Mouse (Mus musculus) WW6 (cell line): ENCODE data around the gene Ccdc85c.
A peak's percentile ranks its signal among the peaks of the same experiment; 100 is the strongest.

ENCODE experiments used
- DNase-seq: peaks from one replicate; pipeline ENCODE4 v3.0.0-alpha.2; 2013; ENCODE audit warnings: low read depth, low spot score

Gene Ccdc85c

DNA sequence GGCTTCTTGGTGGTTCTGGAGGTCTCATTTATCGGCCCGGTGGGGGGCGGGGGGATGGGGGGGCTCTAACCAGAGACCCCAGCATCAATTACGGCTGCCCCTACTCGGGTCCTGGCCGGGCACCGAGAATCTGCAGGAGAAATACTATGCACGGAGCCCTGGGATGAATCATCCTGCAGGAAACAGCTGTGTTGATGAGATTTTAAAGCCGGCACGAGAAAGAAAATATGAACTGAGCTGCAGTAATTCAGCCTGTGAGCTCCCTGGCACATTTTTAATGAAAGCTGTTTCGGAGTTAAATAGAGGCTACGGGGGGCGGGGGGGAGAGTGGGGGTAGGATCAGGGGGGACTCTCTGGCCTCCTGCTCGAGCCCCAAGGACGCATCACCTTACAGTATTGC is 56.1 kb downstream of the Ccdc85c start:
- DNase-seq: no peak

DNA sequence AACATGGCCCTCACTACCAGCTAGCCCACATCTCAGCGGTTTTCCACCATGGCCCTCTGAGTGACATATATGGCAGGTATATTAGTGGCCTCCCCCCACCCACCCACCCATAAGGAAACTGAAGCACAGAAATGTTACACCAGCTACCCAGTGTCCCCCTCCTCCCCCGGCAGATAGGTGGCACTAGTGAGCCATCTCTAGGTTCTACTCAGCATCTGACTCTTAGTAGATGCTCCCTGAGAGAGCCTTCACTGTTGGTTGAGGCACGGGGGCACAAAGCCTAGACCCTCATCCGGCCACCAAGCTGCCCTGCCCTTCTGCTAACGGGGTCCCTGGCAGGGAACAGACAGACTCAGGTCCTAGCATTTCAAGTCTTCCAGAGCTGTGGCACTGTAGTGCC is 57.7 kb downstream of the Ccdc85c start:
- DNase-seq: no peak

DNA sequence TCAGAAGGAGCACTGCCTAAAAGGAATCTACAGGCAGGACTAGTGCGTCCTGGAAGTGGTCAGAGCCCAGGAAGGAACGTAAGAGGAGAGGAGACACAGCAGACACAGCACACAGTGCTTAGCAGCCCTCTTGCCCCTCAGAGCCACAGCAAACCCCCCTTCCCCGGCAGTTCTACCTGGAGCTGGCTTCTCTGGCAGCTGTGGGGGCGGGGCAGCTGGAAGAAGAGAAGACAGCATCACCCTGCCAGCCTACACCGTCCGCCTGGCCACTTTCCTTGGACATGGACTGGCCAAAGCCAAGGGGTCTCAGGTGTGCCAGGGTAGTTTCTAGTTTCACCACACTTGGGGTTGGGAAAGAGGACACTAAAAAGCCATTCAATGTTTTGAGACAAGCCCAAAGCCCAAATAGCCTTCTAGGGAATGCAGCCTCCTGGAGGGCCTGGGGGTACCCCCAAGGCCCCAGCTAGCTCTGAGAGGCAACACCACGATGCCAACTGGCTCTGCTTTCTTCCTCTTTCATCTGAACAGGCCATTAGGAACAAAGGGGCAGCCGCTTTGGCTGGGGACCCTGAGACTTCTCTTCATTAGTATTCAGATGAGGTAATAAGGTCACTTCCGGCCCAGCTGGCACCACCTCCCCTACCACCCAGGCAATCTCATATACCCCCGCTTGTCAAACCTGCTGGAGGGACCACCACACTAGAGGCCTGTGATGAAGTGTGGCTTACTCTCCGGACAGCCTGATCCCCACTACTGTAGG is 58.4 kb downstream of the Ccdc85c start:
- DNase-seq: no peak

DNA sequence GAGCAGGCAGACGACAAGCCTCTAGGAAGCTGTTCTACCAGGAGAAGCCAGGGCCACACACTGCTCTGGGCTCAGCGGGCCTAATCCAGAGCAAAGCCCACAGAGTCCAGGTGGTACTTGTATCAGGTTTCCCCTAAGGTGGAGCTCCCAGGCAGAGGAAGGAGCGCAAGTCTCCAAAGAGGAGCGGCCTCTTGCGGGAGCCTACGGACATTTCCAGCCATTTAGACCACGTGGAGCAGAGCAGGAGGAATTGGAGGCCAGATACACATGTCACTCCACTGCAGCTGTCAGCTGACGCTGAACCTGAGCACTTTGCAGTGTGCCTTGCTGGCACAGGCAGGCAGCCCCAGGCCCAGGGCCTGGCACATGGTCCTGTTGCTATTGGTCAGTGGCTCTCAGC is 60.1 kb downstream of the Ccdc85c start:
- no peak for DNase-seq

DNA sequence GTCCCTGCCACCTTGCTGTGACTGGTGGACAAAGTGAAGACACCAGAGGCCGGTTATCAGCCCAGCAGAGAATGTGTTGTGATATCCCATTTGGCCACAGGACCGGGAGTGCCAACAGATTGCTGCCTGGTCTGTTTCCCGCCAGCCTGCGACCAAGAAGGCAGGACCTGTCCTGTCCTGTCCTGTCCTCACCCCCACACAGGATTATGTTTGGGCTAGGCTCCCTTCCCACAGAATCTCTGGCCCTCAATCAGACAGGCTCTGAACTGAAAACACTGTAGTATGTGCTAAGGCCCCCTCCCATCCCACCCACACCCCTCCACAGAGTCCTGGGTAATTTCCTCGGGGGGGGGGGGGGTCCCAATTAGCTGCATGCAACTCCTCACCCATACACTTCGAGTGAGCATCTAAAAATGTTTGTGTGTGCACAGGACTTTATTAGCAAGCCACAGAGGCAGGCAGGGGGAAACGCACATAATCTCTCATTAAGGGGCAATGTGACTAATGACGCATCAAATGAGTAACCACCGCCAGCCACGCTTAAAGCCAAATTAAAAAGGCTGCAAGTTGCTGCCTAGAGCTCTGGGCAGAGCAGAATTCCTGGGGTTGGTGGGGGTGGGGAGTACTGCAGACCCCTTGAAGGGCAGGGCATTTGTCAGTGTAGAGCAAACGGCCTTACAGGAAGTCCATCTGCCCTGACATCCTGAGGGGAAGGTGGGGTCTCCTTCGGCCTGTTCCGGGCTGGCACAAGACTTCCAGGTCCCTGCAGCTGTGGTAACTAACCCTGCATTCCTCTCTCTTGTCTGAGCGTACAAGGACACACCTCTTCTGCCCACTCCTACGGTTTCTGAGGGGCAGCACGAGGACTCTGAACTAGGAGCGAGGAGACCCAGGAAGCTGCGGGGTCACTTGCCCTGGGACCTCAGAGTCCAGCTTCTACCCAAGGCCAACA is 61.9 kb downstream of the Ccdc85c start:
- no peak for DNase-seq

DNA sequence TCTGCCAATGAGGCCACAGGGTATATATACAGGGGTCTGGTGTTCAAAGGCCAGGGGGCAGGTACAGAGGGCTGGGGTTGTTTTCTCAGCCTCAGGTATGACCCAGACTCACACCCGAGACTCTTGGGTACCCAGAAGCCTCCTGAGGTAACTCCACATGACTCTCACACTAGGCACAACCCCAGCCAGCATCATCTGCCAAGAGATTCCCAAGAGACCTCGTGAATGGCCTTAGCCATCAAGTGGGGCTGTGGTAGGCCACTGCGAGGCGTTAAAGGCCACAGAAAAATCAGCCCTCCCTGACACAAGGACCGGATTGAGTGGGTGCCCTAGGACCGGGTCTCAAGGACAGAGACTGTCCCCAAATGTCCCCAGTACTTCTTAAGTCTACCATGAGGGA is 62.7 kb downstream of the Ccdc85c start:
- no peak for DNase-seq

DNA sequence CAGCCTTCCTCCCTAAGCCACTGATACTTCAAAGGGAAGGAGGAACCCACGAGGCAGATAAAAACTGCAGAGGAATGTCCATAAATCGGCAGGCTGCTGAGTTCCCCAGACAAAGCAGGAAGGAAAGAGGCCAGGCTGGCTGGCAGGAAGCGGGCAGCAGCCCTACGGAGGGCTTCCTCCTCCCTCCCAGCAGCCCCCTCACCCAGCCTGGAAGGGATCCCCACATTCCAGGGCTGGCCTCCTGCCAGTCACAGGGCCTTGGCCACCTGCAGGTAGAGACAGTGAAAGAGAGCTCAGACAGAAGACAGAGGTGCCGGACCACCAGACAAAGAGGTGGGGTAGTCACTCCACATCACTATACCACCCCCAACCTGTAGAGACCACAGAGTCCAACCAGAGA is 63.2 kb downstream of the Ccdc85c start:
- DNase-seq: no peak

DNA sequence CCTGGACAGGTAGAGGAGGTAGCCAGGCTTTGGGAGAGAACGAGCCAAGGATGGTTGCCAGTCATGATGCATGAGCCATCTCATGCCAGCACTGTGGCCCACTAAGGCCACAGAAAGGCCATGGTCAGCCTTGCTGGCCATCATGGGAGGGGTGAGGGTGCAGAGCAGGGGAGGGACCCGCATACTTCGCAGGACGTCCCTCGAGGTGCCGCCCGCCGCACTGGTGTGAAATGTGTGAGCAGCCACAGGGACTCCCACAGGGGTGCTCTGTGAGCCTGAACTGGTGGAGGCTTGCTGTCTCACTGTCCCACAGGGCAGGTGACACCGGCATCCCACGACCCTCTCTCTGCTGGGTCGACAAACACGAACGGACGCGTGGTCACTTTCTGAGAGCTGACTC is 64.6 kb downstream of the Ccdc85c start:
- no peak for DNase-seq

DNA sequence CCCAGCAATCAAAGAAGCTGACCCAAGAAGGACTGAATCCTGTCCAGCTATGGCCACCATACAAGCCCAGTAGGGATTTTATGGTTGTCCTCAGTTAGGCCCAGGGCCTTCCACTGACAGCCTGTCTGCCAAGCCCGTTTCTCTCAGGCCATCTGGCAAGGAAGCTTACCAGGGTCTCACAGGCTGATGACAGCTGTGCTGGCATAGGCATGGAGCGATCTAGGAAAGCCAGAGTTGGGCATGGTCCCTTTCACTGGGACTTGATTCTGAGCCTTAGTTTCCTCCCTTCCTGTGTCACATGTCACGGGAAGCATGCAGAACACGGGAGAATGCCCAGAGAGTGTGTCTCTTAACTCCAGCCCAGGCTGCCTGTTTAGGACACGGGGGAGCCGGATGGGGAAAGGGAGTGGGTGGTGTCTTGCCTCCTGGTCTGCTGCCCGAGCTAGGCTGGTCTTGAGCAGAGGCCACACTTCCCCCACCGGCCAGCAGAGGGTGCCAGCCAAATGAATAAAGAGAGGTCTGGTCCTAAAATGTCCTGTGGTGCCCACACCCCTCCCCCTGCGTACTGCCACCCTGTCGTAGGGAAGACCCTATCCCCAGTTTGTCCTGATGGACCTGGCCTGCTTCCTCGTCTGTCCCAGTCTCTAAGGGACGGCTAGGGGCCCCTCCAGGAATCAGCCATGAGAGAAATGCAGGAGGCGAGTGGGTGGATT is 66.3 kb downstream of the Ccdc85c start:
- DNase-seq: peak; percentile 22

DNA sequence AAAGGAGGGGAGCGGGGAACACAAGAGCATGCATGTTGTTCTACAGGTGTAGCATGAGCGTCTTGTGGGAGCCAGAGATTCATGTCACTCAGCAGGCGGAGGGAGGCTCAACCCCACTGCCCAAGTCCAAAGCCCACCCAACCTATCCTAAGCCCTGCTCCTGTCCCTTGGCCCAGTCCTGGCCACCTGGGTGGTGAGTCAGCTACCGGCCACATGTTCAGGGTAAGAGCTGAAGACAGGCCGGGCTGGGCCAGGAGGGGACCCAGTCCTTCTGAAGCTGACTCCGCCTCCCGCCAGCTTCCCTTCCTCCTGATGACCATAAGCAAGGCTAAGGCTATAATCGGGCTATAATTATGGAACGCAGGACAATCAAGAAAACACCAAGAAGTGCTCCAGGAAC is 67.0 kb downstream of the Ccdc85c start:
- DNase-seq: no peak

DNA sequence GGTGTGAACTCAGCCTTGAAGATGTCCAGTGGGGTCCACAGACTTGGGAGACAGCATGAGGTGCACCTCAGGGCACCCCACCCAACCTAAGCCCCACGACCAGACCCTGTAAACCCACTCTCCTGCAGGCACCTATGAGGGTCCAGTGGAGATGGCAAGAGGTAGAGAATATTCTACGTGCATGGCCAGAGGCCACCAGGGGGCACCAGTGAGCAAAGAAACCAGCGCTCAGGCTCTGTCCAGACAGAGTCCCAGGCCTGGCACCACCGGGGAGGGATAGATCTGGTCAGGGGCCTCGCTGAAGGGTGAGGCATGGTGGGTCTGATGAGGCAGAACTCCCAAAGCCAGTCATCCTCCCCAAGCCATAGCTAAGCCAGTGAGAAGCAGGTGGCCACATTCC is 68.6 kb downstream of the Ccdc85c start:
- DNase-seq: peak; percentile 48

DNA sequence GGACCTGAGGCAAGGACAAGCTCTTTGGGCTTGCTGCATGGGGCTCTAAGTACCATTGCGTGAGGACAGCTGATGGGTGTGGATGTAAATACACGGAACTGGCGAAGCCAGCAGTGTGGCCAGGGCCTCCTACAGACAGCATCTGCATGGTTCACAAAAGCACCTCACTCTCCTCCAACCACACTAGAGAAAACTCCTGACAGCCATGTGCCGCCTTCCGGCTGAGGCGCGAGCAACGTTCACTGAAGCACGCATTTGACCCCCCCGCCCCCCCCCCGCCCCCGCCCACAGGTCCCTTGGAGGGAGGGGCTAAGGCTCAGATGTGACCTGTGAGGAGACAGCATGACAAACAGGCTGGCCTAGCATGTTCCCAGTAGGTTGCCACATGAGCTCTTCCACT is 70.2 kb downstream of the Ccdc85c start:
- DNase-seq: no peak

DNA sequence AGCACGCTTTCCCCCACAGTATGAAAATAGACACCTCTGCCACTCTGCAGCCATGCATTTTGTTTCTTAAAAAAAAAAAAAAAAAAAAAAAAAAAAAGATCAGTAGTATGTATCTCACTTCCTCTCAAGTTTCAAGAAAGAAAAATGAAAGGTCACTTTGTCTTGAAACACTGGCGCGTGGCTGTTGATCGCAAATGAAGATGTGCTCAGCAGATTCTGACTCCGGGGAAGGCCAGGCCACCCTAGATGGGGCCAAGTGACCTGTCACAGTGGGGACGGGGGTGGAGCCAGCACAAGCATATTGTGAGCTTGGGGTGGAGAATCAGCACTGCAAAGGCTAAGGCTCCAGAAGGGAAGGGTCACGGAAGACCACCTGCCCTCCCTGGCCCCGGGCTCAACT is 71.3 kb downstream of the Ccdc85c start:
- DNase-seq: no peak

DNA sequence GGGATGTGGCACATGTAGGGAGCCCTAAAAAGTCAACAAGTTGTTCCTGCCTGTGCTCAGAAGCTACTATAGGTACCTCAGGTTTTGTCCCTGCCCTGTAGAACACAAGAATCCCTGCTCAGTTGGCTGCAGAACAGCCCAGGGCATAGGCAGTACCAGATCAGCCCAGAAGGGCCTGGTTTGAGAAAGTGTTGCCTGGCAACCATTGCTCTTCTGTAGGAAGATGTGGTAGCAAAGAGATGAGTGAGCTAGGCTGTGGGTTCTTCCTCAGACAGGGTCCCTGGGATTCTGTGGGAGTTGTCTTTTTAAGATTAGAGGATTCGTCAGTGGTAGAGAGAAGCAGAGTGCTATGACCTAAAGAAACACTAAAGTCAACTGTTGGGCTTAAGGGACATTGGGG is 75.1 kb downstream of the Ccdc85c start:
- no peak for DNase-seq

DNA sequence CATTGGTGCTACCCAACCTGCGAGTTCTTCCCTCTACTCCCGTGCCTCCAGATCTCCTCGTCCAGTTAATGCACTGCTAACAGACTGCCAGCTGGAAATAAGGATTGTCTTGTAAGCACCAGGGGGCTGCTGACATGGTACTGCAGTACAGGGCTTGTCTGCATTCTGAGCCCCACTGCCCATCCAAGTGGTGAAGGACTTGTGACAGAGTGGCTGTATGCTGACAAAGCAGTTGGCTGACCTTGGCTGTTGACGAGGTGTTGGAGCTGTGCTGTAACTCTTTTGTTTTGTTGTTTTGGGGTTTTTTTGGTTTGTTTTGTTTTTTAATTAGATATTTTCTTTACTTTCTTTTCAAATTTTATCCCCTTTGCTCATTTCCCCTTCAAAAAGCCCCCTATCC is 76.8 kb downstream of the Ccdc85c start:
- DNase-seq: no peak

DNA sequence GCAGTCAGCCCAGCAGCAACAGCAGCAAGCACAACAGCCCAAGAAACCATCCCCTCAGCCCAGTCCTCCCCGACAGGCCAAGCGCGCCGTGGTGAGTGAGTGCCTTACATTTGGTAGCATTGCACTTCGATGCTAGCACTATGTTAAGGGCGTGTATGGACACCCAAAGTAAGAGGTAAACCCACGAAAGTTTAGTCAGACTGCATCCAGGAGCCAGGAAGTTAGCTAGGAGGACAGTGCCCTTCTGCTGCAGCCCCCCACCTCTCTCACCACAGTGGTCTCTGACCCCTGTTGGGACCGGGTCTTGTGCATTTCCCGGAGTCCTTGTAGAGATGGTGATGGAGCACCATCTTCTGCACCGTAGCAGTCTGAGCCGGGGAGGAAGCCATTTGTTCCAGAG is 79.5 kb downstream of the Ccdc85c start:
- DNase-seq: no peak

DNA sequence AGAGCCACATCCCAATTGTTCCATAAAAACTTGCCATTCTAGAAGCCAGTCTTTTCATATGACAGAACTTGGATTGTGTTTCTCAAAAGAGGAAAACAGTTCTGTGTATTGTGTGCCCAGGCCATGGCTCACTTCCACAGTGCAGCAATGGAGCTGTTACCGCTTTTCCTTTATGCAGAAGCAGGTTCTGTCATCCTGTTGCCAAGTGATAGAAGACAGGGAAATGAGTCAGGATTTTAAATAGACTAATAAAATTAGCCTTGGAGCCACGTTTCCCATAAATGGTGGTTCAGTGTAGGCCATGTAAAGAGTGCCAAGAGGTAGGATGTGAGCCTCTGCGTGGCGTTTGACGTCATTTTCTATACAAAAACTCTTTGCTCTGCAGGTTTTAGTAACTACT is 81.3 kb downstream of the Ccdc85c start:
- no peak for DNase-seq

DNA sequence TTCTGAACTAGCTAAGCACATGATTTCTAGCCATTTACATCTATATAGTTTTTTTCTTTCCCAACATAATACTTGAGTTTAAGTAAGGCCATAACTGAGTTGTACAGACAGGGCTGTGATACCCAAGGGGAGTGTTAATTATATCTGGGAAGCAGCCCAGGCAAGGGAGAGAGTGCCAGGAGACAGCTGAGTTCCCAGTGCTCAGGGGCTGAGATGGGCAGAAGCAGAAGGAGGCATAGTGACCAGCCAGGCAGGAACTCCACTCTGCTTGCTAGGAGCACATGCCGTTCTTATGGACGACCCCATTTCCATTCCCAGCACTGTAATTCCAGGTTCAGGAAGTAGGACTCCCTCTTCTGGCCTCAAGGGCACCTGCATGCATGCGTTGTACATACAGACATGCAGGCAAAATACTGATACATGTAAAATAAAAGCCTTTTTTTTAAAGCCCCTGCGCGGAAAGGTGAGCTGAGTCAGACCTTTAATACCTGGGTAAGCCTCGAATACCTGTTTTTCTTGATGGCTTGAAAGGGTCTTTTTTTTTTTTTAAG is 87.6 kb downstream of the Ccdc85c start:
- no peak for DNase-seq

DNA sequence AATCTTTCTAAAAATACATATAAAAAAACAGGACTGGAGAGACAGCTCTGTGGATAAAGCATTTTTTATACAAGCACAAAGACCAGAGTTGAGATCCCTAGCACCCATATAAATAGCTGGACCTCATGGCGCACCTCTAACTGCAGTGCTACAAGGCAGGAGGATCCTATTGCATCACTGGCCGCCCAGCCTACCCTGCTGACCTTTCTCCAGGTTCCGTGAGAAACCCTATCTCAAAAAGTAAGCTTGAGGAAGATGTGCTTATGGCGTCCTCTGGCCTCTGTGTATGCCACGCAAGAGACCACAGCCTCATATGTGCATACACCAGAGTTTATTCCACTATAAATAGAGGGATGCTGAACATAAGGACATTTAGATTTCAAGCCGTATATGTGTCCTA is 93.5 kb downstream of the Ccdc85c start:
- no peak for DNase-seq

DNA sequence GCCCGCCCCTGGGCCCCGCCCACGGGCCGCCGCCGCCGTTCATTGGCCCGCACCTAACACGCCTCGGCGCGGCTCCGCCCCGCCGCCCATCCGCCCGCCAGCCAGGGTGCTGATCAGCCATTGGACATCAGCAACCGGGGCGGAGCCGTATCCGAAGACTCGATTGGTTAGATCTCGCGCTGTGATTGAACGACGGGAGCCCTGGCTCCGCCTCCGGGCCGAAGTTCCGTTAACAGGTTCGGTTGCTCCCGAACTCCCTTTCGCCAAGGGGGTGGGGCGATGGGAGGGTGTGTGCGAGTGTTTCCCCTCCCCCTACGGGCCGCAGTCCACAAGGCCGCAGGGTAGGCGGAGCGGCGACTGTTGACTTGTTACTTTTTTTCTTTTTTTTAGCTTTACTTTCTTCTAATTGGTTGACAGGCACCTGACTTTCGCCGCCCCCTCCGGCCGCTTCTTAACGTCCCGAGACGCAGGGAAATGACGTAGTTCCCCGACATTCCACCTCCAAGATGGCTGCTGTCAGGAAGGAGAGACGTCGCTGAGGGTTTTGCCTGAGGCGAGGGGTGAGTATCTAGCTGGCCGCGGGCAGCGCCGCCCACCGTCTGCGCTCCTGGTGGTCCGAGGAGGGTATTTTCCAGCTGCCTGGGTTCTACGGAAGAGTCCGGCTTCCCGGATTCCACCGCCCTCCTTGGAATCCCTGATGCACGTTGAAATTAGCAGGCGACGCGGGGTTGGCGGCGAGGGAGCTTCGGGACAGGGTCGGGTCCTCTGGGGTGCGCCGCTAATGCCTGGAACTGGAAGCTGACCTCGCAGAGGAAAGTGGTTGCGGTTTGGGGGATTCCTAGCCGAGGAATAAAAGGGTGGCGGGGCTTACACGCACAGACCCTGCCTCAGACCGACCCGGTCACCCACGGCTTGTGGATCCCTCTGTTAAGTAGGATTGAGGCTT is 95.6 kb downstream of the Ccdc85c start, which contains the start of gene Ccnk:
Ccnk (plus strand) TSS at position 259 of the 946 bp plus-strand sequence.
- DNase-seq: peak; percentile 98

DNA sequence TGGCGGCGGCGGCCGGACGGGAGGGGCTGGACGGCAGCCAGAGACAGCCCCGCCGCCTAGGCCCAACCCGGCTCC is 96.1 kb downstream of the Ccdc85c start, which contains the start of gene Setd3:
Setd3 (minus strand) TSS at position 69 of the 75 bp plus-strand sequence.
- DNase-seq: no peak
